Mouse (Mus musculus): ENCODE results near the gene Gemin8. TPM values are rescaled to one million over a fixed set of nuclear protein-coding genes. Genes with fewer than 3 reads are reported as not detected.

Gemin8 gene
- polyA plus RNA-seq, 1 experiment from 2014 or later, result 10.9 TPM

DNA sequence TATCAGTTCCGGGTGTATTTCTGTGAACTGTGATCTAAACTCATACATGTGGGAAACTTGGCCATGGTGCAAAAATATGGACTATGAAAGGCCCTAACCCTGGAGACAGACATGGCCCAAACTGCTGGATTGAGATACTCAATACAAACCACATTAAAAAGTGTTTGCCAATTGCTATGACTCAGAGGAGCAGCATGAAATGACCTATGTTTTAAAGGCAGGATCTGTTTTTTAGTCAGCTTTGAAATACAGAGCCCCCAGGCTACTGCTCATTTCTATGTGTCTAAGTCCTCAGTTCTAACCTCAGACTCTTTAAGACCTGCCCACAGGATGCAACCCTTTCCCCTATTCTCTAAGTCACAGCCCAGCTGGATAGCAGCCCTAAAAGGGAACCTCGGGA lies 65.9 kb downstream of the Gemin8 start:
- no peak overlapping the region for H3K4me3 ChIP-seq (replicated peaks)
- no peaks in the 10 kb centered on the region for H3K4me1 ChIP-seq (replicated peaks)
- no peaks in the 10 kb centered on the region for H3K36me3 ChIP-seq
- WGBS, result 61% methylated on average over 2 of the region's 2 CpGs
- peaks cover 48% of the 10 kb centered on the region for H3K27me3 ChIP-seq
- H3K9ac ChIP-seq (replicated peaks), result no peak overlapping the region
- H3K4me2 ChIP-seq (replicated peaks), result no peak overlapping the region
- no peaks in the 10 kb centered on the region for H3K9me3 ChIP-seq
- no peak overlapping the region for H3K27ac ChIP-seq
- no peak for ATAC-seq

DNA sequence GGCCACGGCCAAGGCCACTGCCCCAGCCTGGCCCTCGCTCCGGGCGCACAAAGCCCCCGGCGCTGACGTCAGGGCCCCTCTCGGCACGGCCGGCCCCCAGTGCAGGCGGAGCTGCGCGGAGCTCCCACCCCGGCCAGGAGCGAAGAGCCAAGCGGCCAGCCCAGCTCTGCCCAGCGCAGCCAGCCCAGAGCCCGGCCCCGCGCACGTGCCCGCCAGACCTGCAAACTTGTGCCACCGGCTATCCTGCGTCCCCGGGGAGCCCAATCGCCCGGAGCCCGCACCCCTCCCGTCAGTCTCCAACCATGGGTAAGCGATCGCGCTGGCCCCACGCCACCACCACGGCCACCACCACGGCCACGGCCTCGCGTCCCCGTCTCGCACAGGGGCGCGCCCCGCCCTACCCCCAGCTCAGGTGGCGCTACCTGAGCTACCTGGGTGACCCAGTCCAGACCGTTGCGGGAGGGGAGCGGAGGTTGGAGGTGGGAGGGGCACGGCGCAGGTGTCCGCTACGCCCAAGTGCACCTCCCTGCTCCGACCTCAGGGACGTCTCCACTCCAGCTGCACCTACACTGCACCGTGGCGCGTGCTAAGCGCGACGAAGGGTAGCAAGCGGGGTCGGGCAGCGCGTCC lies 68.7 kb downstream of the Gemin8 start, which contains the start of gene Gpm6b:
Gpm6b (plus strand) TSS at position 81 of the 630 bp plus-strand sequence.
- Histone ChIP-seq H3K9ac (replicated peaks) (peak within 1 kb of the TSS; percentile 76), H3K27ac (peak within 1 kb of the TSS; percentile 25; the same call in 1 of the 2 replicates), H3K36me3 (no peaks in the 10 kb centered on the region), H3K4me3 (replicated peaks) (peak within 1 kb of the TSS; percentile 57), H3K4me1 (replicated peaks) (no peaks in the 10 kb centered on the region), H3K27me3 (peaks cover 37% of the 10 kb centered on the region), H3K9me3 (no peaks in the 10 kb centered on the region), H3K4me2 (replicated peaks) (peak within 1 kb of the TSS; percentile 82)
- peak; percentile 96 for ATAC-seq
- WGBS, result 35% methylated on average over 61 of the region's 63 CpGs

DNA sequence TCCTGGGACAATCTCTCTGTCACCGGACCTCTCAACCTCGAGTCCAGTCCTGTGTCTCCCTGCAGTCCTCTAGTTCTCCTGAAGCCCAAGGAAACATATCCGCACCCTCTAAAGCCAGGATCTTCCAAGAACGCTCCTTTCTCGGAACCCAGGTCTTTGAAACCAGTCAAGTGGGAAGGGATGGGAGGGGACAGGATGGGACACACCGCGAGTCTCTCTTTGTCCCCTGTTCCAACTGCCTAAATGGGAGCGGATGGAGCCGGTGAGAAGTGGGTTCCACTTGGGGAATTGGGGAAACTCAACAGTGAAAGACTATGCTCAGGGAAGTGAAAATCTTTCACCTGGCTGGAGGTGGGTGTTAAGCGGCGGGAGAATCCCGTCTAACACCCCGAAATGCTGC lies 69.3 kb downstream of the Gemin8 start:
- Histone ChIP-seq H3K9ac (replicated peaks) (peak overlapping the region; percentile 76), H3K36me3 (no peaks in the 10 kb centered on the region), H3K4me3 (replicated peaks) (peak overlapping the region; percentile 57), H3K27me3 (peaks cover 37% of the 10 kb centered on the region), H3K9me3 (no peaks in the 10 kb centered on the region), H3K27ac (peak overlapping the region; percentile 25; the same call in 1 of the 2 replicates), H3K4me2 (replicated peaks) (peak overlapping the region; percentile 82), H3K4me1 (replicated peaks) (no peaks in the 10 kb centered on the region)
- ATAC-seq, result peak; percentile 25; the same call in 1 of the 2 replicates
- WGBS, result 33% methylated on average over 13 of the region's 13 CpGs

Other genes with a start within 250 kb of the Gemin8 start
- gene Gpm6b, start 68.5 kb downstream of the Gemin8 start, polyA plus RNA-seq (2015; fragmentation: Nextera tagmentation; extraction: Ambion mirVana), result 271 and 286 TPM in 2 replicates